Mouse (Mus musculus) embryonic facial prominence, embryonic 10.5 days (tissue): ENCODE results near the gene Tcp11l2. TPM values are rescaled to one million over a fixed set of nuclear protein-coding genes. Genes with fewer than 3 reads are reported as not detected.
A peak's percentile ranks its signal among the peaks of the same experiment; 100 is the strongest.

Experiments used
- DNase-seq: peaks from one replicate; pipeline ENCODE4 v3.0.0-alpha.2; 2017; ENCODE audit warnings: low spot score
- H3K27ac ChIP-seq: fragments of 300-500 bp; sonication (generic); replicated peaks from 2 replicates; pipeline ENCODE4 v1.5.1; 2016; ENCODE audit warnings: mild to moderate bottlenecking
- H3K27me3 ChIP-seq: fragments of 300-500 bp; sonication (generic); replicated peaks from 2 replicates; pipeline ENCODE4 v1.6.1; 2016; ENCODE audit warnings: low read depth, mild to moderate bottlenecking; ENCODE audit not compliant: poor library complexity, severe bottlenecking
- H3K36me3 ChIP-seq: fragments of 300-500 bp; sonication (generic); replicated peaks from 2 replicates; pipeline ENCODE4 v1.6.1; 2016; ENCODE audit warnings: mild to moderate bottlenecking, moderate library complexity
- H3K4me1 ChIP-seq: fragments of 300-500 bp; sonication (generic); 2 replicates; pipeline ENCODE4 v1.6.1; 2016
- H3K4me3 ChIP-seq: fragments of 300-500 bp; sonication (generic); 2 replicates; pipeline ENCODE4 v1.5.1; 2016; ENCODE audit warnings: mild to moderate bottlenecking, moderate library complexity
- H3K9me3 ChIP-seq: fragments of 300-500 bp; sonication (generic); 2 replicates; pipeline ENCODE4 v1.6.1; 2016; ENCODE audit warnings: mild to moderate bottlenecking
- whole genome bisulfite sequencing: fragments of 180-500 bp; shearing (Covaris S2); methylation state at CpG from one replicate; pipeline ENCODE4 v1.1.7; 2016; 5-methylcytosine and 5-hydroxymethylcytosine counted together
- polyA plus RNA-seq: library from polyadenylated mRNA; unstranded; fragments of >200 nt; fragmentation: Nextera tagmentation; extraction: Ambion mirVana; gene quantifications from 2 replicates; pipeline ENCODE4 v1.2.1, GENCODE M21; 2016

The Tcp11l2 gene
- polyA plus RNA-seq, 1 experiment from 2014 or later = 3.6 TPM

GRCm38 (mm10) chr10:84542802-84543658 lies 33.4 kb upstream of the Tcp11l2 start:
- Histone ChIP-seq H3K36me3 (no peaks in the 10 kb centered on the region), H3K9me3 (no peaks in the 10 kb centered on the region), H3K27me3 (no peaks in the 10 kb centered on the region), H3K4me1 (peaks cover 18% of the 10 kb centered on the region), H3K27ac (no peak overlapping the region), H3K4me3 (no peak overlapping the region)
- WGBS = 79% methylated on average over 11 of the region's 11 CpGs
- no peak for DNase-seq

GRCm38 (mm10) chr10:84544841-84545610 lies 31.4 kb upstream of the Tcp11l2 start:
- Histone ChIP-seq H3K27ac (no peak overlapping the region), H3K36me3 (no peaks in the 10 kb centered on the region), H3K27me3 (no peaks in the 10 kb centered on the region), H3K9me3 (no peaks in the 10 kb centered on the region), H3K4me3 (no peak overlapping the region), H3K4me1 (peaks cover 21% of the 10 kb centered on the region)
- 65% methylated on average over 7 of the region's 7 CpGs for WGBS
- DNase-seq = no peak

GRCm38 (mm10) chr10:84549146-84549919 lies 27.1 kb upstream of the Tcp11l2 start:
- 86% methylated on average over 17 of the region's 17 CpGs for whole genome bisulfite sequencing
- Histone ChIP-seq H3K27me3 (no peaks in the 10 kb centered on the region), H3K27ac (no peak overlapping the region), H3K4me1 (peaks cover 17% of the 10 kb centered on the region), H3K36me3 (no peaks in the 10 kb centered on the region), H3K9me3 (no peaks in the 10 kb centered on the region), H3K4me3 (no peak overlapping the region)
- no peak for DNase-seq

- peaks cover 15% of the 10 kb centered on the region for H3K4me1 ChIP-seq
- no peaks in the 10 kb centered on the region for H3K27me3 ChIP-seq
- H3K27ac ChIP-seq = no peak overlapping the region
- 87% methylated on average over 10 of the region's 10 CpGs for WGBS
- no peaks in the 10 kb centered on the region for H3K36me3 ChIP-seq
- no peaks in the 10 kb centered on the region for H3K9me3 ChIP-seq
- no peak for DNase-seq
- no peak overlapping the region for H3K4me3 ChIP-seq
These were observed 26.5 kb upstream of the Tcp11l2 start for GRCm38 (mm10) chr10:84549920-84550293.

- 92% methylated on average over 3 of the region's 3 CpGs for WGBS
- no peaks in the 10 kb centered on the region for H3K27me3 ChIP-seq
- no peaks in the 10 kb centered on the region for H3K9me3 ChIP-seq
- no peak overlapping the region for H3K27ac ChIP-seq
- no peak overlapping the region for H3K4me3 ChIP-seq
- DNase-seq = no peak
- no peaks in the 10 kb centered on the region for H3K36me3 ChIP-seq
- H3K4me1 ChIP-seq = peaks cover 9% of the 10 kb centered on the region; the same call in 1 of the 2 replicates
These were observed 24.6 kb upstream of the Tcp11l2 start for GRCm38 (mm10) chr10:84551846-84552245.

- Histone ChIP-seq H3K36me3 (no peaks in the 10 kb centered on the region), H3K27ac (no peak overlapping the region), H3K9me3 (no peaks in the 10 kb centered on the region), H3K27me3 (no peaks in the 10 kb centered on the region), H3K4me3 (no peak overlapping the region), H3K4me1 (peaks cover 9% of the 10 kb centered on the region; the same call in 1 of the 2 replicates)
- 90% methylated on average over 2 of the region's 2 CpGs for WGBS
- DNase-seq = no peak
These were observed 23.9 kb upstream of the Tcp11l2 start for GRCm38 (mm10) chr10:84552477-84552876.

GRCm38 (mm10) chr10:84554291-84555009 lies 22.0 kb upstream of the Tcp11l2 start:
- Histone ChIP-seq H3K9me3 (peaks cover 6% of the 10 kb centered on the region; the same call in 1 of the 2 replicates), H3K4me3 (no peak overlapping the region), H3K27me3 (no peaks in the 10 kb centered on the region), H3K27ac (no peak overlapping the region; the same call in 1 of the 2 replicates), H3K4me1 (peaks cover 6% of the 10 kb centered on the region; the same call in 1 of the 2 replicates), H3K36me3 (no peaks in the 10 kb centered on the region)
- 35% methylated on average over 6 of the region's 6 CpGs for WGBS
- DNase-seq = no peak

GRCm38 (mm10) chr10:84556120-84556519 lies 20.3 kb upstream of the Tcp11l2 start:
- H3K27me3 ChIP-seq = no peaks in the 10 kb centered on the region
- H3K36me3 ChIP-seq = no peaks in the 10 kb centered on the region
- no peak for DNase-seq
- H3K4me3 ChIP-seq = no peak overlapping the region
- peaks cover 6% of the 10 kb centered on the region; the same call in 1 of the 2 replicates for H3K4me1 ChIP-seq
- WGBS = 72% methylated on average over 2 of the region's 2 CpGs
- H3K27ac ChIP-seq = no peak overlapping the region
- H3K9me3 ChIP-seq = peaks cover 6% of the 10 kb centered on the region; the same call in 1 of the 2 replicates

- DNase-seq = no peak
- H3K4me1 ChIP-seq = peaks cover 21% of the 10 kb centered on the region
- H3K27me3 ChIP-seq = no peaks in the 10 kb centered on the region
- H3K27ac ChIP-seq = no peak overlapping the region
- no peaks in the 10 kb centered on the region for H3K36me3 ChIP-seq
- 86% methylated on average over 1 of the region's 1 CpGs for WGBS
- H3K4me3 ChIP-seq = no peak overlapping the region
- peaks cover 6% of the 10 kb centered on the region; the same call in 1 of the 2 replicates for H3K9me3 ChIP-seq
These were observed 17.9 kb upstream of the Tcp11l2 start for GRCm38 (mm10) chr10:84558511-84558910.

- peaks cover 6% of the 10 kb centered on the region; the same call in 1 of the 2 replicates for H3K9me3 ChIP-seq
- H3K36me3 ChIP-seq = no peaks in the 10 kb centered on the region
- no peak overlapping the region for H3K27ac ChIP-seq
- DNase-seq = no peak
- no peak overlapping the region for H3K4me3 ChIP-seq
- H3K27me3 ChIP-seq = no peaks in the 10 kb centered on the region; the same call in 1 of the 2 replicates
- H3K4me1 ChIP-seq = peaks cover 15% of the 10 kb centered on the region
- 94% methylated on average over 4 of the region's 4 CpGs for WGBS
These were observed 16.4 kb upstream of the Tcp11l2 start for GRCm38 (mm10) chr10:84559986-84560385.

GRCm38 (mm10) chr10:84562121-84562520 lies 14.3 kb upstream of the Tcp11l2 start:
- peak overlapping the region; percentile 51; the same call in 1 of the 2 replicates for H3K27ac ChIP-seq
- H3K4me1 ChIP-seq = peaks cover 15% of the 10 kb centered on the region
- no peaks in the 10 kb centered on the region for H3K36me3 ChIP-seq
- H3K4me3 ChIP-seq = no peak overlapping the region
- 48% methylated on average over 5 of the region's 5 CpGs for WGBS
- DNase-seq = peak; percentile 27
- no peaks in the 10 kb centered on the region; the same call in 1 of the 2 replicates for H3K27me3 ChIP-seq
- peaks cover 6% of the 10 kb centered on the region; the same call in 1 of the 2 replicates for H3K9me3 ChIP-seq
